Mouse (Mus musculus) urinary bladder, postnatal 36 days (tissue): ENCODE data around the gene Pcnx3.
"Not testable (repeated sequence)": the region's sequence is repeated elsewhere in the genome, so short reads cannot be mapped to it uniquely, and the experiment has no call there.

Experiments used
- DNase-seq, 2 experiments: peaks; one replicate each; pipeline ENCODE4 v3.0.0; 2022; ENCODE audit warnings: low spot score in 2 of 2, mixed read lengths in 1 of 2

Gene Pcnx3

GRCm38 (mm10) chr19:5713255-5713654 lies 24.5 kb upstream of the Pcnx3 start:
- no peak for DNase-seq

GRCm38 (mm10) chr19:5711907-5712460 lies 23.3 kb upstream of the Pcnx3 start:
- no peak for DNase-seq

DNA sequence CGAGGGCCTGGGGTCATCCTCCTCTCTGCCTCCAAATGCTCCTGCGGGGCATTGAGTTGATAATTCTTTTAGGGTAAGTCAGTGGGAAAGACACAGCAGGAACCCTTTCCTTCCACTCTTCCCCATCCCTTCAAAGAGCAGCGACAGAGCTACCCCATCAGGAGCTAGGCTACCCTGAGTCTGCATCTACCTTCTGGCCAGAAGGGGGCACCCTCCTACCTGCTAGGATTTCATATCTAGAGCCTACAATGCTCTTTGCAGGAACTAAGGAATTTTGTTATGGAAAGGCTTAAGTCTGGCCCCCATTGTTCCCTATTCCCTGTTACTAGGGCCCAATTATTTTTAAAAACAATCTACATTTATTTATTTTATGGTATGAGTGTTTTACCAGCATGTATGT lies 22.5 kb upstream of the Pcnx3 start:
- peak; percentile 55 to 66 for DNase-seq

DNA sequence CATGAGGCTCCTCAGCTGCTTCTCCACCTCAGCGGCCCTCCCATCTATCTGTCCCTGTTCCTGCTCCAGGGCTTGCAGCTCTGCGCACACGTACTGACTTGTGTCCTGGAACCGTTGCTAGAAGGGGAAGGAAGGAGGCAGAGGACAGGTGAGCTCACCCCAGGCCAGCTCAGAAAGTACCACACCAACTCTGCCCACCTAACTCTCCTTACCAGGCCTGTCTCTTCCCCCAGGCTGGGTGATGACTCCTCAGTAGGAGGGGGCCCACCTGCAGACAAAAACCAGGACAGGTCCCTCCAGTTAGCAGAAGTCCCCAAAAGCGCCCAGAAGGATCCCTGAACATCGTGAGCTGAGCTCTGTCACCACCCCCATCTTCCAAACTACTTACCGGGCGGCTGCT lies 21.9 kb upstream of the Pcnx3 start:
- DNase-seq: no peak

GRCm38 (mm10) chr19:5710068-5710467 lies 21.4 kb upstream of the Pcnx3 start:
- DNase-seq: no peak

GRCm38 (mm10) chr19:5704801-5705571 lies 16.3 kb upstream of the Pcnx3 start:
- DNase-seq: no peak

- DNase-seq: no peak
Observed at GRCm38 (mm10) chr19:5704163-5704800, 15.6 kb upstream of the Pcnx3 start, which contains the start of gene Kcnk7. Gene Kcnk7 (plus strand): TSS chr19:5704367.

DNA sequence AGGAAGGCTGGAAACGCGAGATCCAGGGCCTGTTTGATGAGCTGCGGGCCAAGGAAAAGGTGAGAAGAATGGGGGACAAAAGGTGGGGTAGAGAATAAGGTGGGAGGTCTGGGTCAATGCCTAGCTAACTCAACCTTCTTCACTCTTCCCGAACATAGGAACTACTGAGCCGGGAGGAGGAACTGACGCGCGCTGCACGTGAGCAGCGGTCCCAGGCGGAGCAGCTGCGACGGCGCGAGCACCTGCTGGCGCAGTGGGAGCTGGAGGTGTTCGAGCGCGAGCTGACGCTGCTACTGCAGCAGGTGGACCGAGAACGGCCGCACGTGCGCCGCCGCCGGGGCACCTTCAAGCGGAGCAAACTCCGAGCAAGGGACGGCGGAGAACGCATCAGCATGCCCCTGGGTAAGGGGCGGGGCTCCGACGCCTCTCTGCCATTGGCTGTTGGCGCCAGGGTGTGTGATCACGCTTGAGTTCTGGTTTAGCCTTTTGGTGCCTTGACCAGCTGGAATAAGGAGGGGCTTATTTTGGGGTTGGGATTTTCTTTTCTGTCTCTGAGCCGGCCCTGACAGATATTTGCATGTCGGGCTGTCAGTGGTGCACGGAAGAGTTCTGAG lies 7.2 kb upstream of the Pcnx3 start:
- no peak for DNase-seq

DNA sequence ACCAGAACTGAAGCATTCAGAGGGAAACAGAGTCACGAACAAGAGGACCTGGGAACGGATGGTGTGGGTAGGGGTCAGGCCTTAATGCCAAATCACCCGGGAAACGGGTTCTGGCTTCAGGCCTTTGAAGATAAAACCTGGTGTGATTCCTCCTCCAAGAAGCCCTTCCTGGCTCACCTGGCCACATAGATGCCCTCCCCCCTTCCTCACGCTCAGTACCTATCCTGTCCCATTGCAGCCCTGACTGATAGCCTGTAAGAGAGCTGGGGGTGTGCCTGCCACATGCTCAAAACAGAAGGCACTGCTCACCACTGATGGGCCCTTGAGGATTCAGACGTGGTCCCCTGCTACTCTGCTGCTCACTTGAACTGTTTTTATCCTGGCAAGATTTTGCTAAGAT lies 5.1 kb upstream of the Pcnx3 start:
- no peak for DNase-seq

- DNase-seq: no peak
Observed at GRCm38 (mm10) chr19:5692913-5693396, 4.2 kb upstream of the Pcnx3 start.

GRCm38 (mm10) chr19:5692086-5692912 lies 3.6 kb upstream of the Pcnx3 start:
- DNase-seq: peak in 1 of 2 experiments; percentile 54

GRCm38 (mm10) chr19:5691601-5692000 lies 2.9 kb upstream of the Pcnx3 start:
- no peak for DNase-seq

GRCm38 (mm10) chr19:5690343-5690735 lies 1.6 kb upstream of the Pcnx3 start:
- no peak for DNase-seq

DNA sequence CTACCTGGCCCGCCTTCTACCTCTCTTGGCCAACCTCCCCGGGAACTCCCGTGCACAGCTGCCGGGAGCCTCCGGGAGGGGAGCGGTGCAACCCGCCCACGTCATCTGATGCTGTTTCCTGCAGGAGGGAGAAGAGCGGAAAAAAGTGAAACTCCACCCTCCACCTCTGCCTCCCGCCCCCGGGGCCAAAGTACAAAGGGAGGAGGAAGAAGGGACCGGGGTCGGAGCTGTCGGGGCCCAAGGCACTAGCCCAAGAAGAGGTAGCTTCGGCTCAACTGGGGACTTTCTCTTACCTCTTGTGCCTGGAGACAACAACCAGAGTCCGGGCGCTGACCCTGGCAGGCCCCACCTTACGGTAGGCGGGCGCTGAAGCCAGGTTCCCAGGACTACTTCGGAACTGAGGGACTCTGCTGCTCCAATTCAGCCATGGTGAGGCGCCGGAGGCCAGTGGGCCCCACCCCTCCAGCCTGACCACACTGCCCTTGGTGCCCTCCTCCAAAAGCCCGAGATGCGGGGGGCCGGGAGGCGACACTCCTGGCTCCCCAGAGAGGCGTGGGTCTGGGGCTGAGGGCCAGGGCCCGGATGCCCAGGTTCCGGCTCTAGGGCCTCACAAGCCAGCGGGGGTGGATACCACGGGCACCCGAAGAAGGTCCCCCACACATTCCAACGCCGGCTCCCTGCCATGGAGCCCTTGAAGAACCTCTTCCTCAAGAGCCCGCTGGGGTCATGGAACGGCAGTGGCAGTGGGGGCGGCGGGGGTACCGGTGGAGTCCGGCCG lies 1.0 kb upstream of the Pcnx3 start:
- DNase-seq: peak; percentile 84 to 91

DNA sequence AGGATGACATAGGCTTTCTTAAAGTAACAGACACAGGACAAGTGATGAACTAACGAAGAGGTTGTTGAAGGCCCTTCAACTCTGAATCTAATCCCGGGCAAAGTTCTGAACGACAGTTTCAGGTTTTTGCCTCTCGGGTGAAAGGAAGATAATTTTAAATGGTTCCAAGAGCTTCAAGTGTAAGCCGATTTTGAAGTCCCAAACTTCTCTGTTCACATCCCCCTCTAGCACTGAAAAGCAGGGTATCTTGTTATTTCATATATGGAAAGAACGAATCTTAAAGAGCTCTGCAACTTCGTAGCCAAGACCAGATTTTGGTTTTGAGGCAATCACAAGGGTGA lies 350 bp upstream of the Pcnx3 start:
- DNase-seq: no peak

DNA sequence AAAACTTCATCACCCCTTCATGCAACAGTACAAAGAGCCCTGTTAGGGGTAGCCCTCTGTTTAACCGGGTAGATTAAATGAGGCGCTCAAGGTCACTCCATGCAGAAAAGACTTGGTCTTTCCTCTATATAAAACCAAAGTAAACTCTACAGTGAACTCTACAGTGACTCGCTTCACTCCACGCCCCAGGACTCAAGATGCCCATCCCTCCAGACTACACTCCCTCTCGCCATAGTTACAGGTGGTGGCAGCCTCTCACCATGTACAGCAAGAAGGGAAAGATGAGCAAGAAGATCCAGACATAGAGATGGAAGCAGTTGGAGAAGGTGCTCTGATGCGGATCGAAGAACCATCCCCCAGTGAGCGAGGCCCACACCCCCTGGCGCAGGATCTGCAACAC lies 970 bp downstream of the Pcnx3 start:
- DNase-seq: no peak

GRCm38 (mm10) chr19:5686954-5687353 lies 1.8 kb downstream of the Pcnx3 start:
- not testable (repeated sequence) for DNase-seq

DNA sequence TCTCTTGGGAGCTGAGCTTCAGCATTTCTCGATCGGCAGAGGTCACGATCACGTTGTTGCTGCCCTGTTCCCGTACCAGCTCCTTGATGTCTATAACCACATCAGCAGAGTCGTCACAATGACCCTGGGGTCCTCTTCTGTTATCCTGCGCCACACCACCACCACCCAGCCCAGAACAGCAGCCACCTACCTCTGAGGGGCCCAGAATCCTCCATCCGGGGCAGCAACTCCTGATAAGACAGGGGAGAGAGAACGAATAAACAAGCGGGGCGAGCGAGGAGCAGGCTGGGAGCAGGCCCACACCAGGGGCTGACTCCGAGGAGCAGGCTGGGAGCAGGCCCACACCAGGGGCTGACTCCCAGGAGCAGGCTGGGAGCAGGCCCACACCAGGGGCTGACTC lies 2.3 kb downstream of the Pcnx3 start:
- no peak for DNase-seq

GRCm38 (mm10) chr19:5685861-5686260 lies 2.8 kb downstream of the Pcnx3 start:
- no peak for DNase-seq

DNA sequence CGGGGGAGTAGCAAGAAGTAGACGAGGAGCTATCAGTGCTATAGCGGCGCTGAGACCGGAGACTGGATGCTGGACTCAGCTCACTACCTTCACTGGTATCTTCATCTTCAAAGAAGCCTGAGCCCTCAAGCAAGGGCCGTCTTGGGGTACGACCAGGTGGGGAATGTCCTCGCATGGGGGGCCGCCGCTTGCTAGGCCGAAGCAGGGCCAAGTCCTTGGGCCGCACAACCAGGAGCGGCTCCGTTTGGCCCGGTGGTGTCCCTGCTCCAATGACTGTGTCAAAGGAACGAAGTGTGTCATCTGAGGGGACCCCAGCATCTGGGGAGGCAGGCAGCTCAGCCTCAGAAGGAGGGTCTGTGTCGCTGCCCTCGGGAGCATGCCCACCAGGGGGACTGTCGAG lies 3.3 kb downstream of the Pcnx3 start:
- no peak for DNase-seq

- no peak for DNase-seq
Observed at GRCm38 (mm10) chr19:5684985-5685384, 3.7 kb downstream of the Pcnx3 start.
